Mouse (Mus musculus) liver, embryonic 14.5 days (tissue): ENCODE measurements around the gene Gpx3. TPM values are rescaled to one million over a fixed set of nuclear protein-coding genes. Genes with fewer than 3 reads are reported as not detected.

Experiments
- ATAC-seq: fragments of 200-750 bp; cut with Nextera tagmentation; 2 replicates; pipeline ENCODE4 v1.8.0; 2017; ENCODE audit warnings: moderate number of reproducible peaks, mild to moderate bottlenecking, moderate library complexity; ENCODE audit not compliant: insufficient read depth
- DNase-seq, 3 experiments: peaks; one replicate each; pipeline ENCODE4 v3.0.0-alpha.2; 2012 to 2013; ENCODE audit warnings: low read depth in 3 of 3, low spot score in 3 of 3
- H3K27ac ChIP-seq: fragments of 300-500 bp; sonication (generic); 2 replicates; pipeline ENCODE4 v1.5.1; 2014; ENCODE audit warnings: moderate library complexity, mild to moderate bottlenecking, control low read depth, inconsistent platforms
- H3K27me3 ChIP-seq: fragments of 300-500 bp; sonication (generic); 2 replicates; pipeline ENCODE4 v1.6.1; 2014; ENCODE audit warnings: mild to moderate bottlenecking, low read length, moderate library complexity; ENCODE audit not compliant: control insufficient read depth, insufficient read depth
- H3K36me3 ChIP-seq: fragments of 300-500 bp; sonication (generic); replicated peaks from 2 replicates; pipeline ENCODE4 v1.6.1; 2014; ENCODE audit warnings: low read depth; ENCODE audit not compliant: control insufficient read depth, insufficient read depth
- H3K4me1 ChIP-seq, 2 experiments: fragments of 200-500 bp in 1 of 2; fragments of 300-500 bp in 1 of 2; sonication (generic) in 1 of 2; replicated peaks; 2 replicates each; pipeline ENCODE4 v1.6.1; 2012 to 2014; ENCODE audit warnings: antibody characterized with exemption in 1 of 2, inconsistent platforms in 1 of 2, low read length in 1 of 2; ENCODE audit not compliant: control insufficient read depth in 2 of 2, insufficient read depth in 2 of 2
- H3K4me2 ChIP-seq: fragments of 300-500 bp; sonication (generic); 2 replicates; pipeline ENCODE4 v1.6.1; 2014; ENCODE audit warnings: low read depth, mild to moderate bottlenecking, control low read depth, moderate library complexity
- H3K4me3 ChIP-seq, 2 experiments: fragments of 200-500 bp in 1 of 2; fragments of 300-500 bp in 1 of 2; sonication (generic) in 1 of 2; 2 replicates each; pipeline ENCODE4 v1.5.1; 2012 to 2014; ENCODE audit warnings: low read depth in 2 of 2, low read length in 2 of 2, mild to moderate bottlenecking in 2 of 2, control low read depth in 1 of 2, inconsistent platforms in 1 of 2, moderate library complexity in 1 of 2; ENCODE audit not compliant: insufficient read depth in 1 of 2
- H3K9ac ChIP-seq: fragments of 300-500 bp; sonication (generic); replicated peaks from 2 replicates; pipeline ENCODE4 v1.6.1; 2014; ENCODE audit warnings: mild to moderate bottlenecking, control low read depth, moderate library complexity
- H3K9me3 ChIP-seq: fragments of 300-500 bp; sonication (generic); 2 replicates; pipeline ENCODE4 v1.6.1; 2016; ENCODE audit warnings: low read length, mixed read lengths; ENCODE audit not compliant: control insufficient read depth
- CTCF ChIP-seq: IDR thresholded peaks from 2 replicates; pipeline ENCODE4 v1.5.1; 2016; ENCODE audit warnings: antibody characterized with exemption, low read depth, control low read depth
- EP300 ChIP-seq: IDR thresholded peaks from 2 replicates; pipeline ENCODE4 v1.6.1; 2016; ENCODE audit warnings: antibody characterized with exemption, low read depth
- WGBS: fragments of 180-500 bp; shearing (Covaris S2); extraction: QIAGEN DNeasy Blood & Tissue Kit; methylation state at CpG from one replicate; pipeline ENCODE4 v1.1.7; 2014; ENCODE audit not compliant: insufficient replicate concordance; 5-methylcytosine and 5-hydroxymethylcytosine counted together
- polyA plus RNA-seq, 2 experiments: library from polyadenylated mRNA; depleted of rRNA in 1 of 2; stranded (reverse) in 1 of 2; unstranded in 1 of 2; fragments of >200 nt; fragmentation: Nextera tagmentation in 1 of 2; extraction: Ambion mirVana in 1 of 2; gene quantifications; 2 replicates each; pipeline versions ENCODE4 v1.2.1 to v1.2.3; 2012 to 2014

Gpx3 gene
- polyA plus RNA-seq, 2 experiments = 8.3 to 27.0 TPM

- WGBS = under 1% methylated on average over 5 of the region's 5 CpGs
- Histone ChIP-seq H3K4me3 (peak overlapping the region; percentile 78 to 86), H3K9ac (peak overlapping the region; percentile 88), H3K9me3 (no peaks in the 10 kb centered on the region), H3K27ac (peak overlapping the region; percentile 71), H3K4me1 (peaks cover 9 to 29% of the 10 kb centered on the region in 2 experiments), H3K36me3 (peaks cover 20% of the 10 kb centered on the region), H3K27me3 (no peaks in the 10 kb centered on the region), H3K4me2 (peak overlapping the region; percentile 81)
- ATAC-seq (peak; percentile 63), DNase-seq (peak in 2 of 3 experiments; percentile 47 to 52)
- TF ChIP-seq EP300 (no peak), CTCF (no peak)
These were observed 35.2 kb upstream of the Gpx3 start for GRCm38 (mm10) chr11:54867049-54867385.

GRCm38 (mm10) chr11:54867903-54868434 is 34.3 kb upstream of the Gpx3 start:
- WGBS = 56% methylated on average over 3 of the region's 3 CpGs
- H3K27ac ChIP-seq = peak overlapping the region; percentile 8
- peaks cover 23% of the 10 kb centered on the region for H3K36me3 ChIP-seq
- DNase-seq (no peak), ATAC-seq (no peak)
- TF ChIP-seq EP300 (no peak), CTCF (no peak)
- H3K9me3 ChIP-seq = no peaks in the 10 kb centered on the region
- peaks cover 9 to 27% of the 10 kb centered on the region in 2 experiments for H3K4me1 ChIP-seq
- H3K9ac ChIP-seq = no peak overlapping the region
- peak overlapping the region in 1 of 2 experiments; percentile 78; a peak in 1 of 4 replicates for H3K4me3 ChIP-seq
- H3K4me2 ChIP-seq = peak overlapping the region; percentile 81
- H3K27me3 ChIP-seq = no peaks in the 10 kb centered on the region

GRCm38 (mm10) chr11:54868445-54868844 is 33.8 kb upstream of the Gpx3 start:
- WGBS = 28% methylated on average over 2 of the region's 2 CpGs
- ATAC-seq (no peak), DNase-seq (no peak)
- Histone ChIP-seq H3K4me1 (peaks cover 9 to 27% of the 10 kb centered on the region in 2 experiments), H3K9ac (no peak overlapping the region), H3K27ac (peak overlapping the region; percentile 26; the same call in 1 of the 2 replicates), H3K4me3 (peak overlapping the region in 1 of 2 experiments; percentile 10; a peak in 1 of 4 replicates), H3K4me2 (peak overlapping the region; percentile 81), H3K36me3 (peaks cover 23% of the 10 kb centered on the region), H3K9me3 (no peaks in the 10 kb centered on the region), H3K27me3 (no peaks in the 10 kb centered on the region)
- TF ChIP-seq CTCF = no peak
- no peak for TF ChIP-seq EP300

- TF ChIP-seq CTCF (no peak), EP300 (no peak)
- H3K9me3 ChIP-seq = no peaks in the 10 kb centered on the region
- WGBS = 70% methylated on average over 3 of the region's 3 CpGs
- peaks cover 26% of the 10 kb centered on the region for H3K36me3 ChIP-seq
- H3K27ac ChIP-seq = peak overlapping the region; percentile 26
- peak overlapping the region; percentile 38; the same call in 1 of the 2 replicates for H3K4me2 ChIP-seq
- DNase-seq = no peak
- peaks cover 9 to 27% of the 10 kb centered on the region in 2 experiments for H3K4me1 ChIP-seq
- peak overlapping the region; percentile 14 for H3K9ac ChIP-seq
- ATAC-seq = no peak
- H3K4me3 ChIP-seq = no peak overlapping the region
- no peaks in the 10 kb centered on the region for H3K27me3 ChIP-seq
These were observed 32.9 kb upstream of the Gpx3 start for GRCm38 (mm10) chr11:54869318-54869717.

GRCm38 (mm10) chr11:54871831-54872537 is 30.3 kb upstream of the Gpx3 start:
- Histone ChIP-seq H3K36me3 (peaks cover 26% of the 10 kb centered on the region), H3K27me3 (no peaks in the 10 kb centered on the region), H3K4me2 (no peak overlapping the region), H3K4me1 (peaks cover 9 to 19% of the 10 kb centered on the region in 2 experiments), H3K9me3 (no peaks in the 10 kb centered on the region), H3K9ac (no peak overlapping the region), H3K27ac (no peak overlapping the region), H3K4me3 (no peak overlapping the region)
- WGBS = 73% methylated on average over 7 of the region's 7 CpGs
- DNase-seq (no peak), ATAC-seq (no peak)
- TF ChIP-seq CTCF (no peak), EP300 (no peak)
